Comparison of ENCODE assay signal across 19 mouse cellular contexts in the genomic region with DNA sequence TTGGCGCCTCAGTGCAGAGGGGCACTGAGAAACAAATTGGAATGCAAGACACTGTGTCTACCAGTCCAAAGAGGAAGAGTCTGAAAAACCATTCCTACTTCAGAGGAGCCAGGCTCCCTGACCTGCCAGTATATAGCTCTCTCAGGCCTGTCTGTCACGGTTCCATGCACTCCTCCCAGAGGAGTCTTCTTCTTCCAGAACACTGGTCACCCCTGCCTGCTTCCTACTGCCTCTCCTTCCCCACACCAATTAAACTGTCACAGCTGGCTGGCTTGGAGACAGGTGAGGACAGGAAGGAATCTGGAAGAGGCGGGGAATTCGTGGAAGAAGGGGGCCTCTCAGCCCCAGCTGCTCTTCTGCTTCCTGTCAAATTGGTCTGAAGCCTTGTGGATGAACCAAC.
DNase-seq lines count a peak whose midpoint lies in the region; ATAC-seq and TF ChIP-seq lines count a peak whose summit lies in the region.
"Had no signal": no experiment of that assay in that cellular context is flagged by ENCODE, and none has a peak within 500 bp of the region (broad histone marks: within the 10 kb centered on the region; RNA-seq: fewer than 3 reads in every experiment).

No protein-coding gene starts in this region.

- H3K4me2 ChIP-seq in embryonic facial prominence, embryonic 14.5 days (ENCODE audit: low read depth, low read length), result no peak overlapping the region
- no peak overlapping the region for H3K4me2 ChIP-seq in midbrain, postnatal 0 days (ENCODE audit: low read depth, low read length, poor library complexity, severe bottlenecking)
- no peak overlapping the region for H3K4me2 ChIP-seq in midbrain, embryonic 14.5 days (ENCODE audit: low read length)
- H3K4me2 ChIP-seq in kidney, embryonic 16.5 days (replicated peaks; ENCODE audit: low read depth, low read length), result no peak overlapping the region
- H3K4me2 ChIP-seq in forebrain, embryonic 16.5 days (ENCODE audit: low read length), result no peak overlapping the region
- H3K4me2 ChIP-seq: embryonic facial prominence, embryonic 15.5 days; neural tube, embryonic 12.5 days had no signal

- no peaks in the 10 kb centered on the region for H3K4me1 ChIP-seq in embryonic facial prominence, embryonic 14.5 days (ENCODE audit: control insufficient read depth, insufficient read depth, low read length)
- peaks cover 10% of the 10 kb centered on the region; the same call in 1 of the 2 replicates for H3K4me1 ChIP-seq in embryonic facial prominence, embryonic 10.5 days
- peaks cover 2% of the 10 kb centered on the region; the same call in 1 of the 2 replicates for H3K4me1 ChIP-seq in midbrain, postnatal 0 days (ENCODE audit: insufficient read depth, low read length)
- no peaks in the 10 kb centered on the region for H3K4me1 ChIP-seq in midbrain, embryonic 14.5 days (ENCODE audit: control insufficient read depth, insufficient read depth, low read length)
- peaks cover 34% of the 10 kb centered on the region for H3K4me1 ChIP-seq in kidney, embryonic 16.5 days (ENCODE audit: insufficient read depth, low read length)
- H3K4me1 ChIP-seq in forebrain, embryonic 16.5 days (replicated peaks; ENCODE audit: control insufficient read depth, insufficient read depth, low read length), result no peaks in the 10 kb centered on the region
- H3K4me1 ChIP-seq: embryonic facial prominence, embryonic 15.5 days; neural tube, embryonic 12.5 days had no signal

- TF ChIP-seq CTCF in midbrain, postnatal 0 days (IDR thresholded peaks at IDR 0.05), result no peak

- ATAC-seq in embryonic facial prominence, embryonic 14.5 days (ENCODE audit: low read depth), result no peak
- ATAC-seq in midbrain, postnatal 0 days (ENCODE audit: low FRiP score), result no peak
- no peak for ATAC-seq in midbrain, embryonic 14.5 days (ENCODE audit: low FRiP score, low TSS enrichment)
- ATAC-seq in kidney, embryonic 16.5 days (ENCODE audit: low FRiP score, low TSS enrichment), result peak; percentile 95
- ATAC-seq in forebrain, embryonic 16.5 days, result no peak
- ATAC-seq: forebrain, embryonic 14.5 days; inflammation-experienced regulatory T-cells, adult 6 months had no signal

- DNase-seq in embryonic facial prominence, embryonic 14.5 days (ENCODE audit: low spot score), result peak; percentile 32
- no peak for DNase-seq in embryonic facial prominence, embryonic 10.5 days (ENCODE audit: low spot score)
- DNase-seq in midbrain, postnatal 0 days (ENCODE audit: low spot score), result peak; percentile 14
- no peak for DNase-seq in midbrain, embryonic 14.5 days
- DNase-seq in gastrocnemius, adult 8-10 months (ENCODE audit: low spot score in 2 of 2), result no peak
- DNase-seq in left cerebral cortex, postnatal 14 days (ENCODE audit: low spot score in 2 of 2), result no peak
- DNase-seq: cerebellum, adult 11 months; heart, adult 2 months; lung, adult 2 months; right cerebral cortex, adult 18-20 months; thymus, postnatal 14 days had no signal

- no peak overlapping the region for H3K27ac ChIP-seq in embryonic facial prominence, embryonic 14.5 days (replicated peaks; ENCODE audit: low read depth, low read length)
- no peak overlapping the region for H3K27ac ChIP-seq in embryonic facial prominence, embryonic 10.5 days (replicated peaks)
- no peak overlapping the region for H3K27ac ChIP-seq in midbrain, postnatal 0 days (ENCODE audit: low read depth, low read length)
- no peak overlapping the region for H3K27ac ChIP-seq in midbrain, embryonic 14.5 days (replicated peaks; ENCODE audit: low read depth, low read length)
- peak overlapping the region; percentile 5; the same call in 1 of the 2 replicates for H3K27ac ChIP-seq in kidney, embryonic 16.5 days (ENCODE audit: low read length)
- no peak overlapping the region for H3K27ac ChIP-seq in forebrain, embryonic 16.5 days (ENCODE audit: low read length)
- H3K27ac ChIP-seq: embryonic facial prominence, embryonic 15.5 days; heart, adult 2 months; macrophage; neural tube, embryonic 12.5 days; stomach, postnatal 0 days had no signal

- no peaks in the 10 kb centered on the region for H3K9me3 ChIP-seq in embryonic facial prominence, embryonic 14.5 days (ENCODE audit: control insufficient read depth, low read length)
- H3K9me3 ChIP-seq in embryonic facial prominence, embryonic 10.5 days, result no peaks in the 10 kb centered on the region
- H3K9me3 ChIP-seq in midbrain, postnatal 0 days (ENCODE audit: low read length), result no peaks in the 10 kb centered on the region
- no peaks in the 10 kb centered on the region for H3K9me3 ChIP-seq in midbrain, embryonic 14.5 days (ENCODE audit: control insufficient read depth, low read length)
- no peaks in the 10 kb centered on the region for H3K9me3 ChIP-seq in kidney, embryonic 16.5 days (ENCODE audit: low read length)
- H3K9me3 ChIP-seq in forebrain, embryonic 16.5 days (ENCODE audit: control insufficient read depth, low read length), result no peaks in the 10 kb centered on the region
- H3K9me3 ChIP-seq: embryonic facial prominence, embryonic 15.5 days; neural tube, embryonic 12.5 days had no signal

- intact Hi-C loops in left cerebral cortex, postnatal 14 days (cut with DNase I), result no loop called here

- H3K4me3 ChIP-seq in embryonic facial prominence, embryonic 14.5 days (ENCODE audit: low read depth, low read length), result no peak overlapping the region
- H3K4me3 ChIP-seq in embryonic facial prominence, embryonic 10.5 days, result no peak overlapping the region
- H3K4me3 ChIP-seq in midbrain, postnatal 0 days (ENCODE audit: low read depth, low read length), result no peak overlapping the region
- no peak overlapping the region for H3K4me3 ChIP-seq in midbrain, embryonic 14.5 days (replicated peaks; ENCODE audit: low read depth, low read length)
- no peak overlapping the region for H3K4me3 ChIP-seq in kidney, embryonic 16.5 days (ENCODE audit: low read length)
- no peak overlapping the region for H3K4me3 ChIP-seq in forebrain, embryonic 16.5 days (replicated peaks; ENCODE audit: low read length)
- H3K4me3 ChIP-seq: embryonic facial prominence, embryonic 15.5 days; heart, adult 2 months; neural tube, embryonic 12.5 days had no signal

- H3K36me3 ChIP-seq in embryonic facial prominence, embryonic 14.5 days (ENCODE audit: control insufficient read depth, insufficient read depth, low read length), result no peaks in the 10 kb centered on the region
- H3K36me3 ChIP-seq in embryonic facial prominence, embryonic 10.5 days (replicated peaks), result no peaks in the 10 kb centered on the region
- H3K36me3 ChIP-seq in midbrain, postnatal 0 days (ENCODE audit: insufficient read depth, low read length), result no peaks in the 10 kb centered on the region
- no peaks in the 10 kb centered on the region for H3K36me3 ChIP-seq in midbrain, embryonic 14.5 days (ENCODE audit: control insufficient read depth, insufficient read depth, low read length)
- no peaks in the 10 kb centered on the region for H3K36me3 ChIP-seq in kidney, embryonic 16.5 days (ENCODE audit: insufficient read depth, low read length)
- H3K36me3 ChIP-seq in forebrain, embryonic 16.5 days (ENCODE audit: control insufficient read depth, insufficient read depth), result no peaks in the 10 kb centered on the region
- H3K36me3 ChIP-seq: embryonic facial prominence, embryonic 15.5 days; neural tube, embryonic 12.5 days had no signal

- WGBS in embryonic facial prominence, embryonic 14.5 days, result 43% methylated on average over 4 of the region's 4 CpGs
- WGBS in embryonic facial prominence, embryonic 10.5 days, result 56% methylated on average over 4 of the region's 4 CpGs
- 48% methylated on average over 4 of the region's 4 CpGs for WGBS in midbrain, postnatal 0 days
- WGBS in midbrain, embryonic 14.5 days, result 28% methylated on average over 4 of the region's 4 CpGs
- 20% methylated on average over 4 of the region's 4 CpGs for WGBS in kidney, embryonic 16.5 days
- WGBS in forebrain, embryonic 16.5 days, result 63% methylated on average over 4 of the region's 4 CpGs

- no peak overlapping the region for H3K9ac ChIP-seq in embryonic facial prominence, embryonic 14.5 days (ENCODE audit: low read depth, low read length)
- no peak overlapping the region for H3K9ac ChIP-seq in midbrain, postnatal 0 days (replicated peaks; ENCODE audit: low read length, poor library complexity, severe bottlenecking)
- no peak overlapping the region for H3K9ac ChIP-seq in midbrain, embryonic 14.5 days (replicated peaks; ENCODE audit: low read length)
- no peak overlapping the region for H3K9ac ChIP-seq in kidney, embryonic 16.5 days (replicated peaks; ENCODE audit: low read length)
- no peak overlapping the region for H3K9ac ChIP-seq in forebrain, embryonic 16.5 days (replicated peaks; ENCODE audit: low read depth, low read length)
- H3K9ac ChIP-seq: embryonic facial prominence, embryonic 15.5 days; neural tube, embryonic 12.5 days had no signal

- H3K27me3 ChIP-seq in embryonic facial prominence, embryonic 14.5 days (replicated peaks; ENCODE audit: control insufficient read depth, insufficient read depth, low read length), result no peaks in the 10 kb centered on the region
- 0 out of 2 replicates have a peak, but pooled peaks cover 6% of the 10 kb centered on the region for H3K27me3 ChIP-seq in embryonic facial prominence, embryonic 10.5 days (replicated peaks; ENCODE audit: low read depth, poor library complexity, severe bottlenecking)
- no peaks in the 10 kb centered on the region for H3K27me3 ChIP-seq in midbrain, postnatal 0 days (ENCODE audit: insufficient read depth, low read length)
- no peaks in the 10 kb centered on the region for H3K27me3 ChIP-seq in midbrain, embryonic 14.5 days (ENCODE audit: control insufficient read depth, insufficient read depth, low read length)
- no peaks in the 10 kb centered on the region for H3K27me3 ChIP-seq in kidney, embryonic 16.5 days (ENCODE audit: insufficient read depth, low read length)
- H3K27me3 ChIP-seq in forebrain, embryonic 16.5 days (replicated peaks; ENCODE audit: control insufficient read depth, insufficient read depth, low read length), result no peaks in the 10 kb centered on the region
- H3K27me3 ChIP-seq: embryonic facial prominence, embryonic 15.5 days; neural tube, embryonic 12.5 days had no signal

Comparison
In these comparisons a context has a peak if more than half of its experiments do, and no peak if none do; other contexts are left out.
1. DNase-seq: peak in embryonic facial prominence, embryonic 14.5 days (single experiment) and midbrain, postnatal 0 days (single experiment); none in embryonic facial prominence, embryonic 10.5 days (single experiment), midbrain, embryonic 14.5 days (single experiment), gastrocnemius, adult 8-10 months (0 of 2) and left cerebral cortex, postnatal 14 days (0 of 2).